Mouse (Mus musculus) ES-E14 (cell line): ENCODE measurements around the gene Usp13.

Source experiments
- HCFC1 ChIP-seq: IDR thresholded peaks from 2 replicates; pipeline ENCODE4 v1.6.1; 2012; ENCODE audit warnings: low read length, inconsistent platforms, borderline replicate concordance; ENCODE audit not compliant: insufficient read depth
- ZC3H11A ChIP-seq: IDR thresholded peaks from 2 replicates; pipeline ENCODE4 v1.6.1; 2012; ENCODE audit warnings: low read depth, mild to moderate bottlenecking, inconsistent platforms, low read length, borderline replicate concordance

DNA sequence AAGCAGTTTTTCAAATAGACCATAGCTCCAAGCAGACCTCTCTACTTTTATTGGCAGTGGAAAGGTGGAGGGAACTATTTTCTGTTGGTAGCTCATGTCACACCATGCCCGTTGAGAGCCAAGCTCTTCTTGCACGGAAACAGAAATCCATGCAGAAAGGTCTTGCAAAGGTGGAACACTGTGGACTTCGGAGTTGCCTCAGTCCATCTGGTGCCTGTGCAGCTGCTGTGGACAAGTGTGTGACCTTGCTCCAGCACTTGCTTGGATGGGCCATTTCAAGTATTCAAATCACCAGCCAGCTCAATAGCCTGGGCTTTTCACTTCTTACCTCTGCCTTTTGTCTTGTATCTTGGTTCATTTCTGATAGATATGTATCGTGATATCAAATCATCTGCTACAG is 72.8 kb downstream of the Usp13 start:
- TF ChIP-seq HCFC1 (no peak), ZC3H11A (no peak)
